Mouse (Mus musculus) embryo, embryonic 11 days (tissue): ENCODE data around the gene Rnf11.
"Not testable (repeated sequence)": the region's sequence is repeated elsewhere in the genome, so short reads cannot be mapped to it uniquely, and the experiment has no call there.

Experiments used
- DNase-seq: peaks from one replicate; pipeline ENCODE4 v3.0.0-alpha.2; 2015

Gene Rnf11

DNA sequence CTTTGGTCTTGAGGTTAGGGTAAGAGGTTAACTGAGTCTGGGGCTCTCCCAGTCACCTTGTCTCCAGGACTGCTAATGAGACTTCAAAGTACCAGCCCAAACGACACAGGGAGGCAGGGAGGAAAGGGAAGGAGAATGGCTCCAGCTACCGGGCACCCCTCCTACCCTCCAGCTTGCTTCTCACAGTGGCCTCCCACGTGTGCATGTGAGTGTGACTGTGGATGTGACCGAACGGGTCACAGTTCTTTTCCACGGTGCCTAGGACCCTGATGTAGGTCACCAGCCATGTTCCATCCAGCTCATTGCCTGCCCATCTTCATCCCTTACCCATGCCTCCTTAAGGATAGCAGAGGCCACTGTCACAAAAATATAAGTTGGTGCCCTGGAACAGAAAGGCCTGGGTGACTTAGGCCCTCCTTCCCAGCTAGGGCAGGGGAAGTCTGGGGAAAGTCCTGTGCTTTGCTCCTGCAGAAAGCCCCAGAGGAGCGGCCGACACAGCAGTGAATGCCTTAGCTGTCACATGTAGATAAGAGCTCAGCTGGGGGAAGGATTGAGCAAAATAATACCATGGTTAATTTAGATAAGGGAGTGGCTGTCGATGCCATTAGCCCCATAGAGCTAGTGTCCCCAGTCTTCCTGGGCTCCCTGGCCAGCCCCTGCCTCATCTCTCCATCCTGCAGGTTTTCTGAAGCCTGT lies 73.7 kb downstream of the Rnf11 start:
- no peak for DNase-seq

DNA sequence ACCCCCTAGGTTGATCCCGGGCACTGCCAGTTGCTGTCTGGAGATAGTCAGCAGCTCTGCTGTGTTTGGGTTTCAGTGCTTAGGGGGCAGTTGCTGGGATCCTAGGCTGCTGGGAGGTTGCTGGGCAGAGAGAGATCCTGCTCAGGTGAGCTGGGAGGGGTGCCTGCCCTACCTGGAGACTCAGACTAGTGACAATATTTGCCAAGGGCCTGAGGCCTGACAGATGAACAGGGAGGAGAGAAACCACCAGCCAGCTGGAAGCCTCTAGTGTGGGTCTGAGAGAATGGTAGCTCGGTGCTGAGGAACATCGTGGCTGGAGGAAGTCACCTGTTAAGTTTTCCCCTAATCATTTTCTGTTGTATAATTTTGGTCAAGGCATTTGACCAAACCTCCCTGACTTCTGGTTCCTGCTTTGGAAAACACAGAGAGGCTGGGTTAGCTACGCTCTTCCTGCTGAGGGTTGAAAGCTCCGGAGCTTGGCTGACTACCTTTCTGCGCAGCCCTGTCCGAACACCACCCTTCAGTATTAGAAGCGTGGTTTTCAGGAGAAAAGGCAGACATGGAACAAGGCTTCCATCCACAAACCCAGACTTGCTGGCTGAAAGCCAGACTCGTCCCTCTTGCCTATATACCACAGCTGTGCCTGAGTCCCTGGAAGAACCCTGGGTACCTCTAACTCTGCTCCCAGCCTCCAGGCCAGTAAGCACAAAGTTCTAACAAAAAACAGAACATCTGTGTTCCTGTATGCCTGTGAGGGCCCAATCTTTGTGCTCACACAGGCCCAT lies 76.6 kb downstream of the Rnf11 start:
- no peak for DNase-seq

DNA sequence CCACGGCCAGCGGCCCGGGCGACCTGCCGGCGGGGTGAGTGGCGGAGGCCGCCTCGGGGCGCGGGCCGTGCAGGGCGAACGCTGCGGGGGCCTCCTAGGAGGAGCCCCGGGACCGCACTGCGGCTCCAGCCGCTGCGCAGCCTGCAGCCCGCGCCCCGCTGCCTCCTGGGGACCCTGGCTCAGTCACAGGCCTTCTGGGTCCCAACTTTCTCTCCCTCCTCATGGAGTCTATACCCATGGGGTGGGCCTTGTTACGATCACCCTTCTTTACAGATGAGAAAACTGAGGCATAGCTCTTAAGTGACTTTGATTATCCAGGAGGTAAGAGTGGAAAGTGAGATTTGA lies 77.4 kb downstream of the Rnf11 start:
- DNase-seq: no peak

DNA sequence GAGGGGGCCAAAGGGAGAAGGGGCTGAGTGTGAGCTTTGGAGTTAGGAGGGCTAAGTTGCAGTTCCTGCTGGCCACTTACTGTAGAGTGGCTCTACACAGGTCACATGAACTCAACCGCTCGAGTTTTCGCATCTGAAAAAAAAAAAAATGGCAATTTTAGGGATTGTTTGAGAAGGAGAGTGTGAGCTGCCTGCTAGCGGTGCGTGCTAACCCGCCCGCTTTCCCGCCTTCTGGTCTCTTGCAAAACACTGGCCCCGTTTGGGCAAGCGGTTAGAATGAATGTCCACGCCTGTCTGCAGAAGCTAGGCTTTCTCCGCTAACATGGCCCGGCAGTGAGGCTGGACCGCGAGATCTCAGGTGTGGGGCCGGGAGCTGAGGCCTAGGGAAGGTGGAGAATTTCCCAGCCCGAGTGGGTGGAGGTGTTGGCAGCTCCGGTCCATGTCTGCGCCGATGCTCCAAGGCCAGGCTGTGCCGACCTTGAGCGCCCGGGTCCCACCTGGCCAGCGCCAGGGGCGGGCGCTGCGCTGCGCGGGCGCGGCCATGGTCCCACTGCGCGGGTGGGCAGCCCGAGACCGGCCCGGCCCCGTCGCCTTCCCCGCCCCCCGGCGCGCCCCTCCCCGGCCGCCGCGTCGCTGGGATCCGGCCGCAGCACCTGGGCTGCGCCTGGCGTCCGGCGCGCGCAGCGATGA lies 77.9 kb downstream of the Rnf11 start, which contains the start of gene Ttc39a:
Gene Ttc39a (plus strand): TSS at position 138 of the 690 bp plus-strand sequence.
- peak; percentile 71 for DNase-seq

DNA sequence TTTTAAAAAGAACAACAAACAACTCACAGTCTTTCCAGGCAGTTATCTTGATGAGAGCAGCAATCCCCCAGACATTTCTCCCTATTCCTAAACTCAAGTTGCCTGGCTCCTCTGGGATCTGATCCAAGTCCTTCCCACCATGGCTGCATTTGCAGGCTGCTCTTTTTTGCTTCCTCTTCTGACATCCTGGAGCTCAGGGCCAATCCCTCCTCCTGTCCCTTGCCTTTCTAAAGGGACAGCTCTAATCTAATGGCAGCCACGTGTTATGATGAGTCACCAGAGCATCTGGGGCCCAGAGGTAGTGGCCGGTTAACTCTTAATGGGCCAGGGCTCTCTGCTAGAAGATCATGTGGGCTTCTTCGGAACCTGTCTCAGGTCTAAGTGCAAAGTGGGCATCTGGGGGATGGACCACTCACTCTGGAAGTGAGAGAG lies 78.5 kb downstream of the Rnf11 start:
- peak; percentile 60 for DNase-seq

DNA sequence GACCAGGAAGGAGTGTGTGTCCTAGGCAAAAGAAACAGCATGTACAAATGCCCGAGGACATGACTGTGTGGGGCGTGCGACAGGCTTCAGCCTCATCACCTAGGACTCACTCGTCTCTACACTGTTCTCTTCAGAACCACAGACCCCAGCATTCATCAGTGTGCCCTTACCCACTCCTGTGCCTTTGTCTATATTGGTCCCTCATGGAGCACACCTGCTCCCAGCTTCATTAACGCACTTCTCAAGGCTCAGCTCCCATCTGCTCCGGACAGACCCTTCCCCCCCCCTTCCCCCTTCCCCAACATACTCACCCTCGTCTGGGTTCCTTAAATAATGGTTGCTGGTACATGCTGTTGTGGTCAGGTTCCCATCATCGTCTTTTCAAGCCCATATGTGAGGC lies 79.1 kb downstream of the Rnf11 start:
- DNase-seq: no peak

DNA sequence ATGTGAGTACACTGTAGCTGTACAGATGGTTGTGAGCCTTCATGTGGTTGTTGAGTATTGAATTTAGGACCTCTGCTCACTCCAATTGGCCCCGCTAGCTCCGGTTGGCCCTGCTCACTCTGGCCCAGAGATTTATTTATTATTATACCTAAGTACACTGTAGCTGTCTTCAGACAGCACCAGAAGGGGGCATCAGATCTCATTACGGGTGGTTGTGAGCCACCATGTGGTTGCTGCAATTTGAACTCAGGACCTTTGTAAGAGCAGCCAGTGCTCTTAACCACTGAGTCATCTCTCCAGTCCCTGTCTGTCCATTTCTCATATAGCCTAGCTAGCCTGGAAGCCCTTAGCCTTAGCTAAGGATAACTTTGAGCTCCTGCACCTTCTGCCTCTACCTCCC lies 79.6 kb downstream of the Rnf11 start:
- not testable (repeated sequence) for DNase-seq

DNA sequence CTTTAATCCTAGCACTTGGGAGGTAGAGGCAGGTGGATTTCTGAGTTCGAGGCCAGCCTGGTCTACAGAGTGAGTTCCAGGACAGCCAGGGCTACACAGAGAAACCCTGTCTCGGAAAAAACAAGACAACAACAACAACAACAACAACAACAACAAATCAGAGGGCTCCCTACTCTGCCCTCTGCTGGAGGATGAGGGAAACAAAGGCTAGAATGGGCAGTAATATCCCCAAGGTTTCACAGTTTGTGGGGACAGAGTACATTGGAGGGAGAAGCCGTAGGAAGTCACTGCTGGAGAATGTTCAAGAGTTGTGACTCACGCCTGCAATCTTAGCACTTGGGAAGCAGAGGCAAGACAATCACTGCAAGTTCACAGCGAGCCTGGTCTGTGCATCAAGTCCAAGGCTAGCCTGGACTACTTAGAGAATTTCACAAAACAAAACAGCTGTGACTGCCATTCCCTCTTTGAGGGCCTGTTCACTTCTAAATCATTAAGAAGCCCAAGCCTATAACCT lies 83.3 kb downstream of the Rnf11 start:
- DNase-seq: no peak
